Mouse (Mus musculus) left cerebral cortex, postnatal 10 days (tissue): ENCODE measurements at regions not wholly inside any gene's neighbourhood (a gene's known extent, or its start where the extent isn't known, plus 50 kb on each side); places are given as distances from the start of the nearest gene placed in this dataset.
"Not testable (repeated sequence)": the region's sequence is repeated elsewhere in the genome, so short reads cannot be mapped to it uniquely, and the experiment has no call there.

ENCODE experiments used
- DNase-seq, 2 experiments: peaks; one replicate each; pipeline ENCODE4 v3.0.0; 2021 to 2022; ENCODE audit warnings: low spot score in 2 of 2, mixed read lengths in 1 of 2; ENCODE audit errors: extremely low spot score in 1 of 2
- intact Hi-C: fragments of 180-260 bp; cut with DNase I; formaldehyde crosslinking; loops from one replicate; pipeline ENCODE4 v1.15.1; 2025

GRCm38 (mm10) chr16:29927276-29927675 is 136.9 kb upstream of the Hes1 start:
- DNase-seq, intact Hi-C loops: not testable (repeated sequence)

GRCm38 (mm10) chr16:29928291-29928690 is 135.9 kb upstream of the Hes1 start:
- DNase-seq: peak in 1 of 2 experiments; percentile 23
- intact Hi-C loops: no loop called here

- intact Hi-C loops: no loop called here
- DNase-seq: no peak
Observed at GRCm38 (mm10) chr16:29931746-29932351, 132.3 kb upstream of the Hes1 start.

- intact Hi-C loops: no loop called here
Observed at GRCm38 (mm10) chr16:29934649-29935048, 129.5 kb upstream of the Hes1 start.

GRCm38 (mm10) chr16:29938700-29939099 is 125.5 kb upstream of the Hes1 start:
- no peak for DNase-seq
- intact Hi-C loops: no loop called here

More at GRCm38 (mm10) chr16:29934649-29935048, 129.5 kb upstream of the Hes1 start:
- DNase-seq: no peak

- no peak for DNase-seq
- intact Hi-C loops: no loop called here
Observed at GRCm38 (mm10) chr16:29939331-29939850, 124.8 kb upstream of the Hes1 start.

- DNase-seq: no peak
- intact Hi-C loops: no loop called here
Observed at GRCm38 (mm10) chr16:29939869-29940707, 124.1 kb upstream of the Hes1 start.

- intact Hi-C loops: no loop called here
Observed at GRCm38 (mm10) chr16:29942111-29942510, 122.1 kb upstream of the Hes1 start.

GRCm38 (mm10) chr16:29943963-29944860 is 120.0 kb upstream of the Hes1 start:
- intact Hi-C loops: no loop called here
- DNase-seq: peak in 1 of 2 experiments; percentile 60

More at GRCm38 (mm10) chr16:29942111-29942510, 122.1 kb upstream of the Hes1 start:
- no peak for DNase-seq

GRCm38 (mm10) chr16:29944966-29945365 is 119.2 kb upstream of the Hes1 start:
- intact Hi-C loops: no loop called here
- no peak for DNase-seq

GRCm38 (mm10) chr16:29945376-29945890 is 118.8 kb upstream of the Hes1 start:
- intact Hi-C loops: no loop called here
- DNase-seq: no peak

GRCm38 (mm10) chr16:29945891-29946598 is 118.1 kb upstream of the Hes1 start:
- peak in 1 of 2 experiments; percentile 87 for DNase-seq
- intact Hi-C loops: no loop called here

- intact Hi-C loops: no loop called here
- no peak for DNase-seq
Observed at GRCm38 (mm10) chr16:29946966-29947365, 117.2 kb upstream of the Hes1 start.

GRCm38 (mm10) chr16:29947670-29948069 is 116.5 kb upstream of the Hes1 start:
- intact Hi-C loops: no loop called here
- DNase-seq: peak in 1 of 2 experiments; percentile 39

GRCm38 (mm10) chr16:29950136-29950535 is 114.0 kb upstream of the Hes1 start:
- intact Hi-C loops: loop anchor here (5.0 to 10.0 kb wide), 2 partner anchors 112 to 215 kb away; partner anchors contain the start of gene Hes1
- DNase-seq: no peak

- intact Hi-C loops: loop anchor here (5.0 to 10.0 kb wide), 2 partner anchors 112 to 216 kb away; partner anchors contain the start of gene Hes1
- no peak for DNase-seq
Observed at GRCm38 (mm10) chr16:29950791-29951190, 113.4 kb upstream of the Hes1 start.

- DNase-seq: peak in 1 of 2 experiments; percentile 70
- intact Hi-C loops: loop anchor here (5.0 to 10.0 kb wide), 2 partner anchors 108 to 220 kb away; partner anchors contain the start of gene Hes1
Observed at GRCm38 (mm10) chr16:29954700-29955099, 109.5 kb upstream of the Hes1 start.

- DNase-seq: peak in 1 of 2 experiments; percentile 55
- intact Hi-C loops: loop anchor here (10.0 kb wide), 1 partner anchor 222 kb away; no protein-coding TSS in a partner anchor
Observed at GRCm38 (mm10) chr16:29956904-29957303, 107.3 kb upstream of the Hes1 start.
